Mouse (Mus musculus) brain, embryonic 14.5 days (tissue): ENCODE results near the gene Cabp1.

Experiments used
- CTCF ChIP-seq: fragments of 200-500 bp; IDR thresholded peaks from 2 replicates; pipeline ENCODE4 v1.5.1; 2012; ENCODE audit warnings: inconsistent platforms, mild to moderate bottlenecking, moderate library complexity, borderline replicate concordance; ENCODE audit not compliant: insufficient read depth, insufficient read length; ENCODE audit errors: extremely low read depth
- POLR2A ChIP-seq: fragments of 200-500 bp; IDR thresholded peaks from 2 replicates; pipeline ENCODE4 v1.6.1; 2012; ENCODE audit warnings: mild to moderate bottlenecking, inconsistent platforms, borderline replicate concordance; ENCODE audit not compliant: poor library complexity, insufficient read depth, insufficient read length, severe bottlenecking; ENCODE audit errors: extremely low read depth

GRCm38 (mm10) chr5:115124690-115125089 is 69.5 kb downstream of the Cabp1 start:
- TF ChIP-seq CTCF = no peak
- no peak for TF ChIP-seq POLR2A
